Comparison of ENCODE assay signal across 15 mouse cellular contexts in genomic region chr1:136773743-136774142, GRCm38 (mm10).
DNase-seq lines count a peak whose midpoint lies in the region; ATAC-seq and TF ChIP-seq lines count a peak whose summit lies in the region.
"Had no signal": no experiment of that assay in that cellular context is flagged by ENCODE, and none has a peak within 500 bp of the region (broad histone marks: within the 10 kb centered on the region; RNA-seq: fewer than 3 reads in every experiment).

No protein-coding gene starts in this region.

- no peaks in the 10 kb centered on the region for H3K27me3 ChIP-seq in forebrain, postnatal 0 days (ENCODE audit: insufficient read depth, low read length)
- no peaks in the 10 kb centered on the region; the same call in 1 of the 2 replicates for H3K27me3 ChIP-seq in forebrain, embryonic 12.5 days
- H3K27me3 ChIP-seq in liver, embryonic 14.5 days (ENCODE audit: control insufficient read depth, insufficient read depth, low read length) = no peaks in the 10 kb centered on the region
- no peaks in the 10 kb centered on the region for H3K27me3 ChIP-seq in liver, embryonic 11.5 days (replicated peaks; ENCODE audit: control insufficient read depth, insufficient read depth, low read length)
- H3K27me3 ChIP-seq: heart, embryonic 12.5 days; liver, embryonic 15.5 days had no signal

- no peak overlapping the region for H3K27ac ChIP-seq in forebrain, postnatal 0 days (ENCODE audit: low read depth, low read length)
- H3K27ac ChIP-seq in forebrain, embryonic 12.5 days = no peak overlapping the region
- H3K27ac ChIP-seq in liver, embryonic 14.5 days = no peak overlapping the region
- no peak overlapping the region for H3K27ac ChIP-seq in liver, embryonic 11.5 days (ENCODE audit: low read depth, low read length)
- H3K27ac ChIP-seq in ES-E14 (ENCODE audit: insufficient read depth, low read depth, low read length, poor library complexity, severe bottlenecking) = no peak overlapping the region
- H3K27ac ChIP-seq: hindbrain, embryonic 13.5 days; liver, embryonic 15.5 days; midbrain, embryonic 12.5 days; neural tube, embryonic 12.5 days had no signal

- TF ChIP-seq CTCF in forebrain, postnatal 0 days (IDR thresholded peaks at IDR 0.05; ENCODE audit: low read depth) = 0 out of 2 replicates have a peak, but pooled peaks have one; percentile 23
- peak; percentile 54 for TF ChIP-seq CTCF in liver, embryonic 14.5 days (IDR thresholded peaks at IDR 0.05; ENCODE audit: low read depth)

- no peak overlapping the region for H3K4me2 ChIP-seq in forebrain, postnatal 0 days (ENCODE audit: low read depth)
- H3K4me2 ChIP-seq in forebrain, embryonic 12.5 days = no peak overlapping the region
- no peak overlapping the region for H3K4me2 ChIP-seq in liver, embryonic 14.5 days (ENCODE audit: low read depth)
- H3K4me2 ChIP-seq in liver, embryonic 11.5 days = no peak overlapping the region
- H3K4me2 ChIP-seq: heart, embryonic 12.5 days; hindbrain, embryonic 13.5 days; liver, embryonic 15.5 days; midbrain, embryonic 12.5 days; neural tube, embryonic 12.5 days had no signal

- no peak for ATAC-seq in forebrain, postnatal 0 days
- ATAC-seq in forebrain, embryonic 12.5 days (ENCODE audit: low FRiP score) = no peak
- no peak for ATAC-seq in liver, embryonic 14.5 days (ENCODE audit: insufficient read depth)
- no peak for ATAC-seq in liver, embryonic 11.5 days (replicated peaks; ENCODE audit: low FRiP score)
- peak; percentile 59; the same call in 1 of the 2 replicates for ATAC-seq in erythroid progenitor cell, adult 5-6 weeks (replicated peaks; ENCODE audit: low FRiP score, poor library complexity, severe bottlenecking)

- no peak overlapping the region for H3K9ac ChIP-seq in forebrain, postnatal 0 days
- no peak overlapping the region for H3K9ac ChIP-seq in forebrain, embryonic 12.5 days
- no peak overlapping the region for H3K9ac ChIP-seq in liver, embryonic 14.5 days (replicated peaks)
- H3K9ac ChIP-seq in liver, embryonic 11.5 days (ENCODE audit: low read depth, low read length) = no peak overlapping the region
- no peak overlapping the region for H3K9ac ChIP-seq in ES-E14 (ENCODE audit: insufficient read depth, low read depth, low read length, poor library complexity, severe bottlenecking)
- H3K9ac ChIP-seq: heart, embryonic 12.5 days; hindbrain, embryonic 13.5 days; liver, embryonic 15.5 days; midbrain, embryonic 12.5 days; neural tube, embryonic 12.5 days had no signal

- no peak overlapping the region for H3K4me3 ChIP-seq in forebrain, postnatal 0 days (ENCODE audit: low read depth, low read length)
- H3K4me3 ChIP-seq in forebrain, embryonic 12.5 days (replicated peaks) = no peak overlapping the region
- H3K4me3 ChIP-seq in liver, embryonic 14.5 days (ENCODE audit: insufficient read depth in 1 of 2, low read depth in 2 of 2, low read length in 2 of 2) = no peak overlapping the region
- H3K4me3 ChIP-seq in liver, embryonic 11.5 days (ENCODE audit: low read depth, low read length) = no peak overlapping the region
- H3K4me3 ChIP-seq in ES-E14 (ENCODE audit: insufficient read depth in 1 of 2, low read depth in 1 of 2, low read length in 2 of 2, poor library complexity in 1 of 2, severe bottlenecking in 1 of 2) = no peak overlapping the region
- H3K4me3 ChIP-seq: heart, embryonic 12.5 days; hindbrain, embryonic 13.5 days; liver, embryonic 15.5 days; midbrain, embryonic 12.5 days; neural tube, embryonic 12.5 days had no signal

- no peak for TF ChIP-seq EP300 in liver, embryonic 14.5 days (IDR thresholded peaks at IDR 0.05; ENCODE audit: low read depth)

- DNase-seq in forebrain, postnatal 0 days = no peak
- DNase-seq in liver, embryonic 14.5 days (ENCODE audit: low read depth in 3 of 3, low spot score in 3 of 3) = no peak
- DNase-seq in liver, embryonic 11.5 days (ENCODE audit: low spot score) = no peak
- DNase-seq in ES-E14 (ENCODE audit: low read depth, low spot score) = peak; percentile 61
- no peak for DNase-seq in left cerebral cortex, adult 11 months (ENCODE audit: low spot score)
- DNase-seq in layer of hippocampus, adult 8-10 months (ENCODE audit: low spot score in 2 of 2) = no peak
- DNase-seq: right cerebral cortex, adult 18-20 months; thymus, adult 2 months had no signal

- WGBS in forebrain, postnatal 0 days = 90% methylated on average over 6 of the region's 6 CpGs
- WGBS in forebrain, embryonic 12.5 days = 91% methylated on average over 6 of the region's 6 CpGs
- WGBS in liver, embryonic 14.5 days (ENCODE audit: insufficient replicate concordance) = 67% methylated on average over 6 of the region's 6 CpGs
- WGBS in liver, embryonic 11.5 days = 82% methylated on average over 6 of the region's 6 CpGs

- H3K9me3 ChIP-seq in forebrain, postnatal 0 days (ENCODE audit: low read length) = 0 out of 2 replicates have a peak, but pooled peaks cover 3% of the 10 kb centered on the region
- H3K9me3 ChIP-seq in forebrain, embryonic 12.5 days = 0 out of 2 replicates have a peak, but pooled peaks cover 3% of the 10 kb centered on the region
- H3K9me3 ChIP-seq in liver, embryonic 14.5 days (ENCODE audit: control insufficient read depth, low read length) = no peaks in the 10 kb centered on the region
- no peaks in the 10 kb centered on the region for H3K9me3 ChIP-seq in liver, embryonic 11.5 days (ENCODE audit: control insufficient read depth, low read length)
- H3K9me3 ChIP-seq in ES-E14 (ENCODE audit: control insufficient read depth, insufficient read depth, low read depth, low read length) = no peaks in the 10 kb centered on the region
- H3K9me3 ChIP-seq: liver, embryonic 15.5 days; midbrain, embryonic 12.5 days had no signal

- H3K4me1 ChIP-seq in forebrain, postnatal 0 days (ENCODE audit: insufficient read depth) = 0 out of 2 replicates have a peak, but pooled peaks cover 4% of the 10 kb centered on the region
- H3K4me1 ChIP-seq in forebrain, embryonic 12.5 days = peaks cover 25% of the 10 kb centered on the region
- H3K4me1 ChIP-seq in liver, embryonic 14.5 days (replicated peaks; ENCODE audit: control insufficient read depth in 2 of 2, insufficient read depth in 2 of 2, low read length in 1 of 2) = no peaks in the 10 kb centered on the region; a peak in 1 of 4 replicates
- no peaks in the 10 kb centered on the region for H3K4me1 ChIP-seq in liver, embryonic 11.5 days (replicated peaks; ENCODE audit: control insufficient read depth, insufficient read depth, low read length)
- H3K4me1 ChIP-seq in ES-E14 (ENCODE audit: control insufficient read depth in 2 of 2, insufficient read depth in 2 of 2, low read length in 2 of 2, poor library complexity in 1 of 2) = peaks cover 0 to 4% of the 10 kb centered on the region in 2 experiments; a peak in 1 of 4 replicates
- H3K4me1 ChIP-seq: liver, embryonic 15.5 days had no signal

- in situ Hi-C loops in ES-E14 (cut with MboI; ENCODE audit: low sequenced_read_pairs in 2 of 2, unreplicated experiment in 2 of 2) = loop anchor here in 1 of 2 experiments (5.0 kb wide), 1 partner anchor 344 kb away; no protein-coding TSS in a partner anchor

- H3K36me3 ChIP-seq in forebrain, postnatal 0 days (ENCODE audit: insufficient read depth) = no peaks in the 10 kb centered on the region
- H3K36me3 ChIP-seq in forebrain, embryonic 12.5 days (replicated peaks) = no peaks in the 10 kb centered on the region
- H3K36me3 ChIP-seq in liver, embryonic 14.5 days (replicated peaks; ENCODE audit: control insufficient read depth, insufficient read depth, low read depth) = no peaks in the 10 kb centered on the region
- H3K36me3 ChIP-seq in liver, embryonic 11.5 days (ENCODE audit: control insufficient read depth, insufficient read depth, low read length) = no peaks in the 10 kb centered on the region
- no peaks in the 10 kb centered on the region for H3K36me3 ChIP-seq in ES-E14 (ENCODE audit: control insufficient read depth, insufficient read depth, low read length, poor library complexity, severe bottlenecking)
- H3K36me3 ChIP-seq: heart, embryonic 12.5 days; hindbrain, embryonic 13.5 days; liver, embryonic 15.5 days; midbrain, embryonic 12.5 days; neural tube, embryonic 12.5 days had no signal

TF ChIP-seq in ES-E14, 5 proteins besides CTCF, POLR2A, EP300 and RAD21:
- no peak for TF ChIP-seq ZNF384 (IDR thresholded peaks at IDR 0.05; ENCODE audit: low read depth, low read length)
- TF ChIP-seq ZC3H11A (IDR thresholded peaks at IDR 0.05; ENCODE audit: borderline replicate concordance, low read depth, low read length) = peak; percentile 66
